Mouse (Mus musculus) urinary bladder, adult 2 months (tissue): ENCODE measurements around the gene Dchs2. TPM values are rescaled to one million over a fixed set of nuclear protein-coding genes. Genes with fewer than 3 reads are reported as not detected.

Source experiments
- DNase-seq: peaks from one replicate; pipeline ENCODE4 v3.0.0; 2022; ENCODE audit warnings: low spot score
- polyA plus RNA-seq: library from polyadenylated mRNA; depleted of rRNA; stranded (reverse); fragments of >200 nt; gene quantifications from 2 replicates; pipeline ENCODE4 v1.2.3, GENCODE M21; 2012

Gene Dchs2
- polyA plus RNA-seq, 1 experiment, result 0.17 TPM

DNA sequence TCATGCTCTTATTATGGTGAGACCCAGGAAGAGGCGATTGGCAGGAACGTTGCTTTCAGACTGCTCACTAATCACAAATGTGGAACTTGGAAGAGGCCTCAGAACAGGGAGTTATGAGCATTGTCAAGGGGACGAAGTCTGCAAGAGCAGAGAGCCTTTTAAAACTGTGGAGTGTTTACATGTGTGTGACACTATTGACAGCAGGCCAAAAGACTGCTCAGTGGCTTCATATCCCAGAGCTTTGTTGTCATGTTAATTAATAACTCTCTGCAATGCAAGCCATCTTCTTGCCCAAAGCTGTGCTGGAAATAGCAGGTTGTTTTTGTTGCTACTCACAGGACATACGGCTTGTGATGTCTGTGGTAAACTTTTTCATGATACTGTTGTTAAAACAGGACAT lies 27.9 kb downstream of the Dchs2 start:
- no peak for DNase-seq

- no peak for DNase-seq
These were observed 28.4 kb downstream of the Dchs2 start for GRCm38 (mm10) chr3:83156165-83156564.

GRCm38 (mm10) chr3:83161542-83162231 lies 33.9 kb downstream of the Dchs2 start:
- no peak for DNase-seq

DNA sequence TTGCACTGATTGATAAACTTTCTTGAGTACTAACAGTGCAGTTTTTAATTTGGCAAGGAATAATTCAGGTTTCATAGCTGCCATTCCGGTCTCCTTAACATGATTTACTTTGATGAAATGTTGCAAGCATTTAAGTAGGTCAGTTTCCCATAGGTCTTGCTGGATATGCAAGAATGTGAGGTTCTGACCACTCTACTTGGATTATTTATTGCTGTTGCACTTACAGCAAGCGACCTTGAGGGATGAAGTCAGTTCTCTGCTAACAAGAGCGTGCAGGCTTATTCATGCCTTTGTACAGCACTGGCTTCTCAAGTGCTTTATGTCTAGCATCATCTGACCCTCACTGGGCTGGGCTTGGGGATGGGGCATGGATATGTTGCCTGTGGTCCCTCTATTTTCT lies 35.9 kb downstream of the Dchs2 start:
- no peak for DNase-seq

DNA sequence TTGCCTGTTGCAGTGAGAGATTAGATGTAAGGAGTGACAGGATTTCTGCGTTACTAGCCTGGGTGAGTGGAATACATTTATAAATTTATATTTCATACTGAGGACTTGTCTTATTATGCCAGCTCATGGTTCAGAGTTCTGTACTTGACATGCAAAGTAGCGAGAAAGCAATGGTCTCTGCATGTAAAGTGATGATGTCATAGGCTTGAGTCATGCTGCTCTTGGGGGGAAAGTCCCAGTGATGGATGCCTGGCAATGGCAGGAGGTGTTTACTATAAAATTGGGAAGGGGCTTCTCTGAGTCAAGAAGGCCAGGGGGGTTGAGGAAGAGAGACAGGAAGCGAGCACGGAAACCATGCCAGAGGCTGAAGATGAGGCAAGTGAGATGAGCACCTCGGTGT lies 57.8 kb downstream of the Dchs2 start:
- DNase-seq, result no peak

- no peak for DNase-seq
These were observed 63.5 kb downstream of the Dchs2 start for GRCm38 (mm10) chr3:83191271-83191670.

DNA sequence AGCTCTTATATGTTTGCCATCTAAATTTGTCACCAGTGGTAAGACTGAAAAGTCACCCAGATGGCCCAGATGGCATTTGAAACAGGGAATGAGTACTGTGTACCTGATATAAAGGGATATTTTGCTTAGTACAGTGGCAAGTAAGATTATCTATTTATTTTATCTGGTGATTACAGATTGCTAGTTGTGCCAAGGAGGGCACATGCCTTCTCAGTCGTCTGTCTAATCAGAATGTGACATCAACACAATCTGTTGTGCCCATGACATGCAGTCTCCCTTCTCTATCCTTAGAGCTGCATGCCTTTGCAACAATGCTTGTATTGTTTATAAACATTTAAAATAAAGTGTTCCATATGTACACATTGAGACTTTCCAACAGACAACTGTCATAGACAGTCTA lies 64.7 kb downstream of the Dchs2 start:
- no peak for DNase-seq

DNA sequence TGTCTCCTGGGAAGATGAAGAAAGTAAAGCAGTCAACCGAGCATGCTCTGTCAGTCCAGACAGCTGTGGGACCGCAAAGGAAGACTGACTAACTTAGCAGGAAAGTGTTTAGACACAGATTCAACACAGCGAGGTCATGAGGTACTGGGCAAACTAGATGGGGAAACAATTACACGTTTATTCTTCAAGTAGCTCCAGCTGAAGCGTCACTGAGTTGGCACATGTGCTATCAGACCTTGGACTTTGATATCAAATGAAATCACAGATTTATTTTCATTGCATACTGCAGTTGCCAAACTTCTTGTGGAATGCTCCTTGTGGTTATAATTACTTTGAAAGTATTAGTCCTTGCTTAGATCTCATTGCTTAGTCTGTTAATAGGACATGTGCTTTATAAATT lies 67.2 kb downstream of the Dchs2 start:
- no peak for DNase-seq

- no peak for DNase-seq
These were observed 73.7 kb downstream of the Dchs2 start for GRCm38 (mm10) chr3:83201286-83201980.

DNA sequence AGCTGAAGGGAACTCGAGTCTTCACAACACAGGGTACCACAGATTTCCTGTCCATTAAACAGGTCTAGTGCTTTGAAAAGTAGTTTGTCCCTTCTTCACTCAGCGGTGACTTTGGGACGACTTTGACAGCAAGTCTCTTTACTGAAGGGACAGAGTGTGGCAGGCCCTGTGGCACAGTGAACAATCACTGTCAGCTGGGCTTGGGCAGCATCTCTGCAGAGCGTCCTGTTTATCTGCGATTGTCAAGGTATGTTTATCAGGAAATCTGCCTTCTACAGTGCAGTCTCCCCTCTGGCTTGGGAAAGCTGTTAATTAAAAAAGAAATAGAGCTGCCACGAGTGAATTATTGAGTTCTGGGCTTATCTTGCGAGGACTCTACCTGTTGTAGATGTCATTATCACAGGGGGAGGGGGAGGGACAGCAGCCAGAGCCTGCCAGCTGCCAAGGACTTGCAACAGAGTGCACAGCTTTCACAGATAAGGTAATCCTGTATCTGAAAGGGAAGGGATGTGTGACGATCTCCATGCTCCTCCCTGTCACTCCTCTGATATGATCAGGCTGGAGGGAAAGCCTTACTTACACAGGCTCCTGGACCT lies 77.4 kb downstream of the Dchs2 start:
- no peak for DNase-seq

- no peak for DNase-seq
These were observed 81.9 kb downstream of the Dchs2 start for GRCm38 (mm10) chr3:83209646-83210045.

GRCm38 (mm10) chr3:83210210-83210609 lies 82.5 kb downstream of the Dchs2 start:
- no peak for DNase-seq

- DNase-seq, result no peak
These were observed 84.2 kb downstream of the Dchs2 start for GRCm38 (mm10) chr3:83211939-83212338.

DNA sequence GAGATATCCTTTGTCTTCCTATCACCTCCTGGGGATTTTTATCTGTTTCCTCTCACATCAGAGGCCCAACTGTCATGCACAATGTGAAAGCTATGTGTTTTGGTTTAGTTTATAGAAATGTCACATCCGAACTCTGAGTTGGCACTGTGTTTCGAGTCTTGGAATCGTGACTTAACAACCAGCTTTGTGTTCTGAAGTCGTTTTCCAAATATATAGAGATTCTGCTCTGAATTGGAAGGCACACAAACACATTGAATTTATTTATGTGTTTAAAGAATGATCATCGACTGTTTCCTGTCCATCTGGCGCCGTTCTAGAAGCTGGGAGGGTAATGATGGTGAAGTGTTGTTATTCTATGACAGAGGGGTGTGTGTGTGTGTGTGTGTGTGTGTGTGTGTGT lies 84.8 kb downstream of the Dchs2 start:
- no peak for DNase-seq

- no peak for DNase-seq
These were observed 90.3 kb downstream of the Dchs2 start for GRCm38 (mm10) chr3:83218059-83218458.

- DNase-seq, result no peak
These were observed 92.4 kb downstream of the Dchs2 start for GRCm38 (mm10) chr3:83220101-83220500.

DNA sequence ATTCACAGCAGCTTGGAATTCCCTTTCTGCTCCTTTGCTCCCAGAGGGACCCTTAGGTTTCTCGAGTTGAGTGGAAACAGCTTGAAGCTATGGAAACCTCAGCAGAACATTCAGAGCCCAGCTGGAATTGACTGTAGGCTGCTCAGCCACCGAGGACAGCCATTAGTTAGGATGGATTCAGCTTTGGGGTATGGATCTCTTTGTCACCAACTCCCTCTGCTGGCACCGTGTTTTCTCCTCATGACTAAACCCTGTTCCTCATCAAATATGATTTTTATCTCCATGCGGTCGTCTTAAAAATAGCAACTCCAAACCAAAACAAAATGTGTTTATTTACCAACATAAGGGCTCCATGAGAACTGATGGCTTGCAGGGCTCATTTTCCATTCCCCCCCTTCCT lies 94.4 kb downstream of the Dchs2 start:
- no peak for DNase-seq

DNA sequence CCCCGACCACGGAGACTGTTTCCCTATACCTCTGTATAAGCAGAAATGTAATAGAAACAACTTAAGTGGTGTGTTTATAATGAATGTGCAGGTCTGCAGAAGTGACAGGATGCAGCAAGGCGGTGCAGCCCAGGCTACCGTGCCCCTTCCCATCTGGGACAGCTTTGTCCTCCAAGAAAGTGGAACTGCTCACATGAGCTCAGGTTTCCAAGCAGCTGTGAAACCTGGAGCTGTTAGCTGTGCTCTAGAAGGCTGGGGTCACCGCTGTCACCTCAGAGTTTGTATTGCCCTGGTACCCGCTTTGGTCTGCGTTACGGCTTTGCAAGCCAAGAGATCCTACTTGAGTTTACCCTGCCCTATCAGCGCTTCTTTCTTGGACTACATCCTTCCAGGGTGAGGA lies 100.6 kb downstream of the Dchs2 start:
- no peak for DNase-seq

- no peak for DNase-seq
These were observed 102.6 kb downstream of the Dchs2 start for GRCm38 (mm10) chr3:83230326-83230725.

- no peak for DNase-seq
These were observed 106.7 kb downstream of the Dchs2 start for GRCm38 (mm10) chr3:83234457-83234856.

GRCm38 (mm10) chr3:83235061-83235460 lies 107.3 kb downstream of the Dchs2 start:
- no peak for DNase-seq

- no peak for DNase-seq
These were observed 118.8 kb downstream of the Dchs2 start for GRCm38 (mm10) chr3:83246536-83246935.

DNA sequence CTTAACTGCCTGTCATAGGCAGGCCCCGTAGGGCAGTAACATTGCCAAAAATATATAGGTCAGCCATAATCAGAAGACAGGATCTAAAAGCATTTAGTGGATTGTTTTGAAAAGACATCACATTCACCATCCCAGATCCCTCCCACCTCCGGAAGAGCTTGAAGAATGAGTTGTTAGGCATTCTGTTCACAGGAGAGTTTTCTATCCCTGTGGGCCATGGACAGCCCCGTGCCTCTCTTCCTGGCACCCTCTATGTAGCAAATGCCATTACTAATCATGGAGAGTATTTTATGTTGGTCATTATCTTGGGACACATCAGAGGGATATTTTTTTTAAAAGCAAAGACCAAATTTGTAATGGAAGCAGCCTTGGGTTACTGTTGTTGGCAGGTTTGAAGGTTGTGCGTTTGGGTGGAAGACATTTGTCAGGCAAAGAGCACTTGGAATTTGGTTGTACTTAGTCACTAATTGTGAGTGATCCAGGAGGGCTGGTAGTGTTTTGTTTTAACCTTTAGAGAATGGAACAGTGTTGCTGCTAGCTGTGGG lies 122.3 kb downstream of the Dchs2 start:
- DNase-seq, result no peak
